Mouse (Mus musculus): ENCODE data around the gene Parp2. TPM values are rescaled to one million over a fixed set of nuclear protein-coding genes. Genes with fewer than 3 reads are reported as not detected.

Parp2 gene
- 71.8 and 76.2 TPM in 2 replicates for polyA plus RNA-seq (2014; fragmentation: Nextera tagmentation; extraction: Ambion mirVana)

DNA sequence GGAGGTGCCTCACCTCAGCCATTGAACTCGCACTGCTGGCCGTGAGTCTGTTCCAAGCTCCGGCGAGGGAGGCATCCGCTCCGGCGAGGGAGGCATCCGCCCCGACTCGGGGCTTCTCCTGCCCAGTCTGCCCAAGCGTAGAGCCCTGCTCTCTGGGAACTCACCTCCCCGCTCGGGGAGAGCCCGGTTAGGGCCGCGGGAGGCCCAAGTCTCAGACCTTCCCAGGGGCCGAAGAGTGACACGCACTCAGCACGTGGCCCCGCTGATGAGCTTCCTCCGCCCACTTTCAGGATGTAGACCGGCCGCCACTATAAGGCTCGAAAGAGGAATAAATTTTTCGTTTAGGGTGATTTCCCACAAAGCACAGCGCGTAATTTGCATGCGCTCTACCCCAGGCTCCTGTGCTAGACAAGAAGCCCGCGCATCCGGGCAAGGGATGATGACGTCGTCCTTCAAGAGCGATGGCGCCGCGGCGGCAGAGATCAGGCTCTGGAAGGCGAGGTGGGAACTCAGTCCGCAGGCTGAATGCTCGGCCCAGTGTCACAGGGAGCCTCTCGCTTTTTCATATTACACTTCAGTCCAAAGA lies at the start of gene Parp2, which contains the start of gene Ccnb1ip1:
Gene Parp2, plus strand, starts transcription at position 355 of the 586 bp plus-strand sequence.
Gene Ccnb1ip1, minus strand, starts transcription at position 246 of the 586 bp plus-strand sequence.
- peak within 1 kb of the TSS; percentile 86 for H3K27ac ChIP-seq (ENCODE audit: low read length)
- H3K27me3 ChIP-seq (ENCODE audit: control insufficient read depth, insufficient read depth, low read length): no peaks in the 10 kb centered on the region
- under 1% methylated on average over 42 of the region's 42 CpGs for WGBS
- peak; percentile 99 for ATAC-seq (ENCODE audit: insufficient number of reproducible peaks, insufficient read depth, low FRiP score, low read depth)
- peak within 1 kb of the TSS; percentile 57 for H3K4me2 ChIP-seq (replicated peaks; ENCODE audit: low read depth, low read length)
- peaks cover 12% of the 10 kb centered on the region; the same call in 1 of the 2 replicates for H3K36me3 ChIP-seq (ENCODE audit: control insufficient read depth, insufficient read depth, low read length)
- H3K9me3 ChIP-seq (ENCODE audit: control insufficient read depth, low read depth, low read length): no peaks in the 10 kb centered on the region
- H3K4me1 ChIP-seq (ENCODE audit: control insufficient read depth, insufficient read depth, low read length): no peaks in the 10 kb centered on the region
- H3K9ac ChIP-seq (replicated peaks; ENCODE audit: low read depth, low read length): peak within 1 kb of the TSS; percentile 58
- H3K4me3 ChIP-seq (ENCODE audit: low read depth, low read length): peak within 1 kb of the TSS; percentile 61

- Histone ChIP-seq H3K4me2 (replicated peaks; ENCODE audit: low read depth, low read length) (no peak overlapping the region), H3K4me1 (ENCODE audit: control insufficient read depth, insufficient read depth, low read length) (no peaks in the 10 kb centered on the region), H3K4me3 (ENCODE audit: low read depth, low read length) (no peak overlapping the region), H3K27me3 (ENCODE audit: control insufficient read depth, insufficient read depth, low read length) (no peaks in the 10 kb centered on the region), H3K9ac (replicated peaks; ENCODE audit: low read depth, low read length) (no peak overlapping the region), H3K36me3 (ENCODE audit: control insufficient read depth, insufficient read depth, low read length) (no peaks in the 10 kb centered on the region), H3K9me3 (ENCODE audit: control insufficient read depth, low read depth, low read length) (no peaks in the 10 kb centered on the region), H3K27ac (ENCODE audit: low read length) (no peak overlapping the region)
- no peak for ATAC-seq (ENCODE audit: insufficient number of reproducible peaks, insufficient read depth, low FRiP score, low read depth)
- WGBS: 76% methylated on average over 5 of the region's 5 CpGs
Measured at GRCm38 (mm10) chr14:50758416-50759085, 49.1 kb upstream of the Parp2 start.

DNA sequence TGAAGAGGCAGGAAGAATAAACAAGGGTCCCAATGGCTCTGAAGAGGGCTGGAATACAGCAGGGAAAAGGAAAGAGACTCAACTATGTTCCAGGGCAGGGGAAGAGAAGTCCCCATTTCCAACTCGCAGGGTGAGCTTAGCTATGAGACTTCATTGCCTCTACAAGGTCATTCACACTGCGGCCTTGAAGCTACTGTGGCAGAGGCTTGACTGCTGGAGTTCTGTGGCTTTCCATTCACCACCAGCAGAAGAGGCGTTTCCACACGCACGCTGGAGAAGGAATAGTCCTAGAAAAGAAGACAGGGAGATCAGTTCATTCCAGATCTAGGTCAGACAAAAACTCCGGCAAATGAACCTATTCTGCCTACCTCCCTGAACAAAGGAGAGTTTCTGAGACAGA lies 41.9 kb upstream of the Parp2 start:
- Histone ChIP-seq H3K36me3 (ENCODE audit: control insufficient read depth, insufficient read depth, low read length) (peaks cover 23% of the 10 kb centered on the region; the same call in 1 of the 2 replicates), H3K27ac (ENCODE audit: low read length) (no peak overlapping the region), H3K4me3 (ENCODE audit: low read depth, low read length) (no peak overlapping the region), H3K27me3 (ENCODE audit: control insufficient read depth, insufficient read depth, low read length) (no peaks in the 10 kb centered on the region), H3K9ac (replicated peaks; ENCODE audit: low read depth, low read length) (no peak overlapping the region), H3K4me1 (ENCODE audit: control insufficient read depth, insufficient read depth, low read length) (no peaks in the 10 kb centered on the region), H3K9me3 (ENCODE audit: control insufficient read depth, low read depth, low read length) (no peaks in the 10 kb centered on the region), H3K4me2 (replicated peaks; ENCODE audit: low read depth, low read length) (no peak overlapping the region)
- ATAC-seq (ENCODE audit: insufficient number of reproducible peaks, insufficient read depth, low FRiP score, low read depth): no peak
- WGBS: 92% methylated on average over 6 of the region's 6 CpGs

DNA sequence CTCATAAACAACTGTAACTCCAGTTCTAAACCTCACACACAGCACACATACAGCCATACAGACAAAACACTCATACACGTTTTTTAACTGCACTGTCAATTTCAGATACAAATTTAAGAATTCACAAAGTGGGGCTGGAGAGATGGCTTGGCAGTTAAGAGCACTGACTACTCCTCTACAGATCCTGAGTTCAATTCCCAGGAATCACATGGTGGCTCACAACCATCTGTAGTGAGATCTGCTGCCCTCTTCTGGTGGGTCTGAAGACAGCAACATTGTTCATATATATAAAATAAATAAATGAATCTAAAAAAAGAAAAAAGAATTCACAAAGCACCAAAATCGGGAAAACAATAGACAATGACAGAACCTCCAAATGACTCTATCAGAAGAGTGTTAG lies 36.3 kb upstream of the Parp2 start:
- Histone ChIP-seq H3K36me3 (ENCODE audit: control insufficient read depth, insufficient read depth, low read length) (peaks cover 46% of the 10 kb centered on the region), H3K27ac (ENCODE audit: low read length) (no peak overlapping the region), H3K4me1 (ENCODE audit: control insufficient read depth, insufficient read depth, low read length) (no peaks in the 10 kb centered on the region), H3K9me3 (ENCODE audit: control insufficient read depth, low read depth, low read length) (no peaks in the 10 kb centered on the region), H3K9ac (replicated peaks; ENCODE audit: low read depth, low read length) (no peak overlapping the region), H3K27me3 (ENCODE audit: control insufficient read depth, insufficient read depth, low read length) (no peaks in the 10 kb centered on the region), H3K4me2 (replicated peaks; ENCODE audit: low read depth, low read length) (no peak overlapping the region), H3K4me3 (ENCODE audit: low read depth, low read length) (no peak overlapping the region)
- ATAC-seq (ENCODE audit: insufficient number of reproducible peaks, insufficient read depth, low FRiP score, low read depth): no peak
- WGBS: 86% methylated on average over 2 of the region's 2 CpGs

DNA sequence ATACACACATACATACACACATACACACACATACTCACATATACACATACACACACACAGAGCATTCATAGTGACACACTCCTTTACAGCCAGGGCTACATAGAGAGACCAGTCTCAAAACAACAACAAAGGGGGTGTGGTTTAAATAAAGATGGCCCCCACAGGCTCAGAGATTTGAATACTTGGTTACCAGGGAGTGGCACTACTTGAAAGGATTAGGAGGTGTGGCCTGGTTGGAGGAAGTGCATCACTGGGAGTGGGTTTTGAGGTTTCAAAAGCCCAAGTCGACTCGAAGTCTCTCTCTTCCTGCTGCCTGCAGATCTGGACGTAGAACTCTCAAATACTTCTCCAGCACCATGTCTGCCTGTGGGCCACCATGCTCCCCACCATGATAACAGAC lies 25.5 kb upstream of the Parp2 start:
- H3K27ac ChIP-seq (ENCODE audit: low read length): no peak overlapping the region
- no peaks in the 10 kb centered on the region for H3K9me3 ChIP-seq (ENCODE audit: control insufficient read depth, low read depth, low read length)
- no peaks in the 10 kb centered on the region for H3K27me3 ChIP-seq (ENCODE audit: control insufficient read depth, insufficient read depth, low read length)
- H3K4me1 ChIP-seq (ENCODE audit: control insufficient read depth, insufficient read depth, low read length): no peaks in the 10 kb centered on the region
- no peak overlapping the region for H3K4me3 ChIP-seq (ENCODE audit: low read depth, low read length)
- no peak for ATAC-seq (ENCODE audit: insufficient number of reproducible peaks, insufficient read depth, low FRiP score, low read depth)
- no peak overlapping the region for H3K9ac ChIP-seq (replicated peaks; ENCODE audit: low read depth, low read length)
- peaks cover 7% of the 10 kb centered on the region for H3K36me3 ChIP-seq (ENCODE audit: control insufficient read depth, insufficient read depth, low read length)
- WGBS: 93% methylated on average over 3 of the region's 3 CpGs
- H3K4me2 ChIP-seq (replicated peaks; ENCODE audit: low read depth, low read length): no peak overlapping the region

GRCm38 (mm10) chr14:50784391-50785250 lies 23.0 kb upstream of the Parp2 start:
- 24% methylated on average over 16 of the region's 16 CpGs for WGBS
- no peaks in the 10 kb centered on the region for H3K36me3 ChIP-seq (ENCODE audit: control insufficient read depth, insufficient read depth, low read length)
- no peaks in the 10 kb centered on the region for H3K4me1 ChIP-seq (ENCODE audit: control insufficient read depth, insufficient read depth, low read length)
- peak overlapping the region; percentile 56 for H3K9ac ChIP-seq (replicated peaks; ENCODE audit: low read depth, low read length)
- peak overlapping the region; percentile 58 for H3K4me3 ChIP-seq (ENCODE audit: low read depth, low read length)
- H3K9me3 ChIP-seq (ENCODE audit: control insufficient read depth, low read depth, low read length): no peaks in the 10 kb centered on the region
- H3K4me2 ChIP-seq (replicated peaks; ENCODE audit: low read depth, low read length): peak overlapping the region; percentile 36
- no peaks in the 10 kb centered on the region for H3K27me3 ChIP-seq (ENCODE audit: control insufficient read depth, insufficient read depth, low read length)
- no peak; the same call in 1 of the 2 replicates for ATAC-seq (ENCODE audit: insufficient number of reproducible peaks, insufficient read depth, low FRiP score, low read depth)
- H3K27ac ChIP-seq (ENCODE audit: low read length): 0 out of 2 replicates have a peak overlapping the region, but pooled peaks have one; percentile 12

- peak within 1 kb of the TSS; percentile 56 for H3K9ac ChIP-seq (replicated peaks; ENCODE audit: low read depth, low read length)
- H3K4me1 ChIP-seq (ENCODE audit: control insufficient read depth, insufficient read depth, low read length): no peaks in the 10 kb centered on the region
- H3K4me3 ChIP-seq (ENCODE audit: low read depth, low read length): peak within 1 kb of the TSS; percentile 58
- H3K36me3 ChIP-seq (ENCODE audit: control insufficient read depth, insufficient read depth, low read length): no peaks in the 10 kb centered on the region
- ATAC-seq (ENCODE audit: insufficient number of reproducible peaks, insufficient read depth, low FRiP score, low read depth): peak; percentile 87
- WGBS: 0% methylated on average over 21 of the region's 21 CpGs
- no peaks in the 10 kb centered on the region for H3K9me3 ChIP-seq (ENCODE audit: control insufficient read depth, low read depth, low read length)
- H3K27me3 ChIP-seq (ENCODE audit: control insufficient read depth, insufficient read depth, low read length): no peaks in the 10 kb centered on the region
- H3K27ac ChIP-seq (ENCODE audit: low read length): 0 out of 2 replicates have a peak within 1 kb of the TSS, but pooled peaks have one; percentile 12
- H3K4me2 ChIP-seq (replicated peaks; ENCODE audit: low read depth, low read length): peak within 1 kb of the TSS; percentile 36
Measured at GRCm38 (mm10) chr14:50785251-50785637, 22.4 kb upstream of the Parp2 start, which contains the start of gene Ttc5. Gene Ttc5 (minus strand): TSS chr14:50785519.

GRCm38 (mm10) chr14:50788157-50788556 lies 19.5 kb upstream of the Parp2 start:
- H3K4me3 ChIP-seq (ENCODE audit: low read depth, low read length): no peak overlapping the region
- no peaks in the 10 kb centered on the region for H3K27me3 ChIP-seq (ENCODE audit: control insufficient read depth, insufficient read depth, low read length)
- no peaks in the 10 kb centered on the region for H3K4me1 ChIP-seq (ENCODE audit: control insufficient read depth, insufficient read depth, low read length)
- no peaks in the 10 kb centered on the region for H3K36me3 ChIP-seq (ENCODE audit: control insufficient read depth, insufficient read depth, low read length)
- no peak overlapping the region for H3K27ac ChIP-seq (ENCODE audit: low read length)
- no peak overlapping the region for H3K9ac ChIP-seq (replicated peaks; ENCODE audit: low read depth, low read length)
- H3K9me3 ChIP-seq (ENCODE audit: control insufficient read depth, low read depth, low read length): no peaks in the 10 kb centered on the region
- WGBS: 4% methylated on average over 2 of the region's 2 CpGs
- H3K4me2 ChIP-seq (replicated peaks; ENCODE audit: low read depth, low read length): no peak overlapping the region
- ATAC-seq (ENCODE audit: insufficient number of reproducible peaks, insufficient read depth, low FRiP score, low read depth): no peak

Measured in stomach, embryonic 14.5 days (tissue).